Mouse (Mus musculus): ENCODE measurements around the gene Krt72. TPM values are rescaled to one million over a fixed set of nuclear protein-coding genes. Genes with fewer than 3 reads are reported as not detected.

Gene Krt72
- polyA plus RNA-seq, 1 experiment from 2014 or later = not detected

Other genes starting within 250 kb of the Krt72 start
- gene Krt82, start 235.8 kb downstream of the Krt72 start, polyA plus RNA-seq (2014; fragmentation: Nextera tagmentation; extraction: Ambion mirVana) = not detected in 2 replicates
- 0.09 and 0.10 TPM in 2 replicates for gene Krt90, start 223.5 kb downstream of the Krt72 start, polyA plus RNA-seq (2014; fragmentation: Nextera tagmentation; extraction: Ambion mirVana)
- 0.06 TPM in 1 of 2 replicates, not detected in the other for gene Krt75, start 212.6 kb downstream of the Krt72 start, polyA plus RNA-seq (2014; fragmentation: Nextera tagmentation; extraction: Ambion mirVana)
- not detected in 2 replicates for gene Gm5414, start 158.3 kb downstream of the Krt72 start, polyA plus RNA-seq (2014; fragmentation: Nextera tagmentation; extraction: Ambion mirVana)
- not detected in 2 replicates for gene Gm5478, start 139.1 kb downstream of the Krt72 start, polyA plus RNA-seq (2014; fragmentation: Nextera tagmentation; extraction: Ambion mirVana)
- gene Krt6b, start 106.2 kb downstream of the Krt72 start, polyA plus RNA-seq (2014; fragmentation: Nextera tagmentation; extraction: Ambion mirVana) = not detected in 2 replicates
- not detected in 2 replicates for gene Krt6a, start 92.2 kb downstream of the Krt72 start, polyA plus RNA-seq (2014; fragmentation: Nextera tagmentation; extraction: Ambion mirVana)
- gene Krt5, start 73.6 kb downstream of the Krt72 start, polyA plus RNA-seq (2014; fragmentation: Nextera tagmentation; extraction: Ambion mirVana) = not detected in 2 replicates
- not detected in 2 replicates for gene Krt71, start 43.4 kb downstream of the Krt72 start, polyA plus RNA-seq (2014; fragmentation: Nextera tagmentation; extraction: Ambion mirVana)
- 0.36 and 0.81 TPM in 2 replicates for gene Krt73, start 15.9 kb upstream of the Krt72 start, polyA plus RNA-seq (2014; fragmentation: Nextera tagmentation; extraction: Ambion mirVana)
- not detected in 2 replicates for gene Krt2, start 31.7 kb upstream of the Krt72 start, polyA plus RNA-seq (2014; fragmentation: Nextera tagmentation; extraction: Ambion mirVana)
- 5.2 and 7.0 TPM in 2 replicates for gene Krt1, start 64.3 kb upstream of the Krt72 start, polyA plus RNA-seq (2014; fragmentation: Nextera tagmentation; extraction: Ambion mirVana)
- 0.32 and 0.91 TPM in 2 replicates for gene Krt77, start 83.2 kb upstream of the Krt72 start, polyA plus RNA-seq (2014; fragmentation: Nextera tagmentation; extraction: Ambion mirVana)
- gene Krt76, start 106.5 kb upstream of the Krt72 start, polyA plus RNA-seq (2014; fragmentation: Nextera tagmentation; extraction: Ambion mirVana) = not detected in 2 replicates
- gene Krt4, start 138.3 kb upstream of the Krt72 start, polyA plus RNA-seq (2014; fragmentation: Nextera tagmentation; extraction: Ambion mirVana) = not detected in 2 replicates
- gene Krt79, start 153.9 kb upstream of the Krt72 start, polyA plus RNA-seq (2014; fragmentation: Nextera tagmentation; extraction: Ambion mirVana) = 0.10 and 0.27 TPM in 2 replicates
- gene Krt78, start 167.8 kb upstream of the Krt72 start, polyA plus RNA-seq (2014; fragmentation: Nextera tagmentation; extraction: Ambion mirVana) = not detected in 2 replicates
- 2.7 and 3.7 TPM in 2 replicates for gene Krt8, start 218.0 kb upstream of the Krt72 start, polyA plus RNA-seq (2014; fragmentation: Nextera tagmentation; extraction: Ambion mirVana)
- gene Krt18, start 241.7 kb upstream of the Krt72 start, polyA plus RNA-seq (2014; fragmentation: Nextera tagmentation; extraction: Ambion mirVana) = 5.6 and 7.1 TPM in 2 replicates